Mouse (Mus musculus) bone marrow macrophage, adult 2 months (primary cell): ENCODE measurements around the gene Vps37b.

Source experiments
- CTCF ChIP-seq: IDR thresholded peaks from 2 replicates; pipeline ENCODE4 v1.5.1; 2012; ENCODE audit warnings: low read depth, mild to moderate bottlenecking, low read length, moderate library complexity
- POLR2A ChIP-seq: IDR thresholded peaks from 2 replicates; pipeline ENCODE4 v1.6.1; 2012; ENCODE audit warnings: mild to moderate bottlenecking, low read depth, low read length, borderline replicate concordance

DNA sequence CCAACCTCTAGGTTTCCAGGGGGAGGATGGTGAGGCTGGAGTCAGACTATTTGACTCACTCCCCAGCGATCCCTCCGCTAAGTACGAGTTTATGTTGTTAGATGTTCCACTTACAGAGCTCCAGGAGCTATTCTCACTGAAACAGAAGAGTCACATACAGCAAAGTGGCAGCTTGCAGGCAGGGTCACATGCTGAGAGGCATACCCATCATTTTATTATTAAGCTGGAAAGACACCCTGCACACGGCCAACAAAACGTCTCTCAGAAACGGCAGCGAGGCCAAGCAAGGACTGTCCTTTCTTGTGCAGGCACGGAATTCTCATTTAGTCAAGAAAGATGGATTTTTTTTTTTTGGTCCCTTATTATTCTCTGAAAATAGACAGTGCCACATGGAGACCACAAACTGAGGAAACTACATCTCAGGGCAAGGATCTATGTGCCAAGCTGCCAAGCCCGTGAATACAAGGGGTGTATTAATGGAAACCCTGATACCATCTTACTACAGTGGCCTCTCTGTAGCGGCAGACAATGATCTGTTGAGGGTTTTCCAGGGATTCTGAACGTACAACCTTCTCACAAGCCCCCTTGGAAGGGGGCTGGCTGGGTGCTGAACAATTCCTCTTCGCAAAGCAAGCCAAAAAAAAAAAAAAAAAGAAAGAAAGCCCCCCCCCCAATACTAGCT, 1.5 kb downstream of the Vps37b start:
- TF ChIP-seq CTCF = no peak
- TF ChIP-seq POLR2A = no peak
